Mouse (Mus musculus) brown adipose tissue, adult 24 weeks (tissue): ENCODE measurements around the gene Gm14406. TPM values are rescaled to one million over a fixed set of nuclear protein-coding genes. Genes with fewer than 3 reads are reported as not detected.
"Not testable (repeated sequence)": the region's sequence is repeated elsewhere in the genome, so short reads cannot be mapped to it uniquely, and the experiment has no call there.

Experiments
- H3K27ac ChIP-seq: fragments of 200-500 bp; replicated peaks from 2 replicates; pipeline ENCODE4 v1.5.1; 2012; ENCODE audit warnings: low read depth, mild to moderate bottlenecking, low read length
- H3K4me1 ChIP-seq: fragments of 200-500 bp; 2 replicates; pipeline ENCODE4 v1.6.1; 2012; ENCODE audit warnings: low read length, mixed read lengths; ENCODE audit not compliant: control insufficient read depth, insufficient read depth, insufficient read length
- H3K4me3 ChIP-seq: fragments of 200-500 bp; 2 replicates; pipeline ENCODE4 v1.5.1; 2012; ENCODE audit warnings: low read depth, mild to moderate bottlenecking, low read length, moderate library complexity; ENCODE audit not compliant: insufficient read depth
- polyA plus RNA-seq: library from polyadenylated mRNA; stranded (reverse); fragments of >200 nt; gene quantifications from 2 replicates; pipeline ENCODE4 v1.2.4, GENCODE M21; 2012; ENCODE audit not compliant: missing spikeins, insufficient read depth, insufficient read length

Gene Gm14406
- polyA plus RNA-seq = not detected in 2 replicates

GRCm38 (mm10) chr2:177577998-177578397 is at the start of gene Gm14406:
Gene Gm14406 (minus strand): TSS chr2:177578210.
- not testable (repeated sequence) for H3K4me1 ChIP-seq, H3K4me3 ChIP-seq, H3K27ac ChIP-seq

- not testable (repeated sequence) for H3K4me3 ChIP-seq, H3K4me1 ChIP-seq, H3K27ac ChIP-seq
Observed at GRCm38 (mm10) chr2:177575141-177575540, 2.9 kb downstream of the Gm14406 start.

- not testable (repeated sequence) for H3K4me3 ChIP-seq, H3K4me1 ChIP-seq, H3K27ac ChIP-seq
Observed at GRCm38 (mm10) chr2:177559365-177559764, 18.6 kb downstream of the Gm14406 start.

- not testable (repeated sequence) for H3K4me3 ChIP-seq, H3K4me1 ChIP-seq, H3K27ac ChIP-seq
Observed at GRCm38 (mm10) chr2:177555261-177555660, 22.7 kb downstream of the Gm14406 start.

- not testable (repeated sequence) for H3K4me3 ChIP-seq, H3K27ac ChIP-seq, H3K4me1 ChIP-seq
Observed at GRCm38 (mm10) chr2:177537717-177538116, 40.3 kb downstream of the Gm14406 start.

- not testable (repeated sequence) for H3K4me1 ChIP-seq, H3K27ac ChIP-seq, H3K4me3 ChIP-seq
Observed at GRCm38 (mm10) chr2:177537141-177537540, 40.9 kb downstream of the Gm14406 start.

- no peaks in the 10 kb centered on the region for H3K4me1 ChIP-seq
- H3K27ac ChIP-seq = no peak overlapping the region
- no peak overlapping the region for H3K4me3 ChIP-seq
Observed at GRCm38 (mm10) chr2:177535876-177536275, 42.1 kb downstream of the Gm14406 start.

- H3K4me3 ChIP-seq, H3K27ac ChIP-seq, H3K4me1 ChIP-seq: not testable (repeated sequence)
Observed at GRCm38 (mm10) chr2:177524171-177524570, 53.8 kb downstream of the Gm14406 start.

- not testable (repeated sequence) for H3K27ac ChIP-seq, H3K4me3 ChIP-seq, H3K4me1 ChIP-seq
Observed at GRCm38 (mm10) chr2:177523674-177524073, 54.3 kb downstream of the Gm14406 start.

GRCm38 (mm10) chr2:177523061-177523460 is 54.9 kb downstream of the Gm14406 start:
- no peak overlapping the region for H3K27ac ChIP-seq
- no peak overlapping the region for H3K4me3 ChIP-seq
- no peaks in the 10 kb centered on the region for H3K4me1 ChIP-seq

GRCm38 (mm10) chr2:177520035-177520434 is 58.0 kb downstream of the Gm14406 start:
- H3K4me1 ChIP-seq = no peaks in the 10 kb centered on the region
- H3K27ac ChIP-seq = no peak overlapping the region
- no peak overlapping the region for H3K4me3 ChIP-seq

Other genes with a start within 250 kb of the Gm14406 start
- 10.1 and 19.0 TPM in 2 replicates for gene Gm14418, start 179.9 kb downstream of the Gm14406 start, polyA plus RNA-seq
- 26.1 TPM in 2 replicates for gene Zfp970, start 113.5 kb downstream of the Gm14406 start, polyA plus RNA-seq
- gene Gm14403, start 80.0 kb downstream of the Gm14406 start, polyA plus RNA-seq = 17.9 and 41.5 TPM in 2 replicates
- gene Gm14322, start 181.1 kb upstream of the Gm14406 start, polyA plus RNA-seq = 3.4 and 15.1 TPM in 2 replicates